Mouse (Mus musculus): ENCODE measurements around the gene Prox2. TPM values are rescaled to one million over a fixed set of nuclear protein-coding genes. Genes with fewer than 3 reads are reported as not detected.

Gene Prox2
- polyA plus RNA-seq, 1 experiment from 2014 or later: 1.8 TPM

DNA sequence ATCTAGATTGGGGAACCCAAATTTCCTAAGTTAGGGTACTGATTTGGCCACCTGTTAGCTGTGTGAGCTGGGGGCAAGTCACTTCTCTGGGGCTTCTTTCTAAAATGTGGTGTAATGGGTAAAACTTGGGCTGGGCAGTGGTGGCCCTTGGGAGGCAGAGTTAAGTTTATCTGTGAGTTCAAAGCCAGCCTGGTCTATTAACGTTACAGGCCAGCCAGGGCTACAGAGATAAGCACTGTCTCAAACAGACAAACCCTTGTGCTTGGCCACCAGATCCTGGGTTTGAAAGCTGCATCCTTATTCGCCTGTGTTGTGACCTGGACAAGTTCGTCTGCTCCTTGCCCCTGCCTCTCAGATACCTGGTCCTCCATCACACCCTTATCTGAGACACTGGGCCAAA lies 19.4 kb downstream of the Prox2 start:
- no peak for ATAC-seq (replicated peaks; ENCODE audit: extremely low read depth, insufficient read depth, low FRiP score)
- 64% methylated on average over 3 of the region's 3 CpGs for WGBS
- no peaks in the 10 kb centered on the region for H3K9me3 ChIP-seq (replicated peaks; ENCODE audit: control insufficient read depth, low read length)
- no peak overlapping the region for H3K9ac ChIP-seq (ENCODE audit: low read length)
- H3K27me3 ChIP-seq (ENCODE audit: control insufficient read depth, insufficient read depth, low read length): no peaks in the 10 kb centered on the region
- no peak overlapping the region for H3K4me2 ChIP-seq (ENCODE audit: low read depth, low read length)
- no peak overlapping the region for H3K27ac ChIP-seq (ENCODE audit: low read length)
- H3K4me3 ChIP-seq (ENCODE audit: low read length): no peak overlapping the region
- peaks cover 3% of the 10 kb centered on the region; the same call in 1 of the 2 replicates for H3K4me1 ChIP-seq (ENCODE audit: control insufficient read depth, insufficient read depth, low read length)
- H3K36me3 ChIP-seq (ENCODE audit: control insufficient read depth, insufficient read depth): peaks cover 17% of the 10 kb centered on the region

DNA sequence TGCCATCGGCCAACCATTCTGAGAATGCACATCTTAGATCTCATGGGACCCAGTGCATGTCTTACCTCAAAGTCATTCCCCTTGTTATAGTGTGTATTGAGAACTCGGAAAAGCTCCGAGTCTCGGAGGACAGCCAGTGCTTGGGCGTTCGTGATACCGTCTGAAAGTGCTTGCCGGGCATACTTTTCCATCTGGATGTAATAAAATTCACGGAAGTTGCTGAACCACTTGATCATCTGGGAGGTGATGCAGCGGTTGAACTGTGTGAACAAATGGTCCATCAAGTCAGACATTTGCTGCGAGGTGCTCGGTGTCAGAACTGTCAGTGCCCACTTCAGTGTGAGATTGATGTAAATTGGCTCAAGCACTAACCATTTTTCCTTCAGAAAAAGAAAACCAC lies 22.7 kb downstream of the Prox2 start:
- H3K27ac ChIP-seq (ENCODE audit: low read length): no peak overlapping the region
- 90% methylated on average over 12 of the region's 12 CpGs for WGBS
- no peak for ATAC-seq (replicated peaks; ENCODE audit: extremely low read depth, insufficient read depth, low FRiP score)

DNA sequence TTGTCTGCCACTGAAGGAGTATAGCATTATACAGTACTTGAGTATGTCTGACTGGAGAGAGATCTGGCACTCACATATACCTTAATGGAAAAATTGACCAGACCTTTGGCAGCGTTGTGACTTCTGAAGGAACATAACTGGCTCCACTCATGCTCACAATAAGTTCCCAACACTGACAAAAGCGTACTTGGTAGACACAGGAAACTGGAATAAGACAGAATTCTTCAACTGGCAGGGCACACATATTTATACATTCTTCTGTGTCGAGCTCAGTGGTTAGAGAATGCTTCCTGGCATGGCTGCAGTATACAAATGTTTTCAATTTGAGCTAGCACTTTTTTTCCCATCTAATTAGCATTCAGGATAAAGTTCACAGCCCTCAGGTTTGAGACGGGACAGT lies 25.6 kb downstream of the Prox2 start:
- Histone ChIP-seq H3K4me1 (ENCODE audit: control insufficient read depth, insufficient read depth, low read length) (no peaks in the 10 kb centered on the region), H3K27me3 (ENCODE audit: control insufficient read depth, insufficient read depth, low read length) (no peaks in the 10 kb centered on the region), H3K36me3 (ENCODE audit: control insufficient read depth, insufficient read depth) (peaks cover 17% of the 10 kb centered on the region), H3K27ac (ENCODE audit: low read length) (no peak overlapping the region), H3K9me3 (replicated peaks; ENCODE audit: control insufficient read depth, low read length) (no peaks in the 10 kb centered on the region), H3K4me3 (ENCODE audit: low read length) (no peak overlapping the region), H3K9ac (ENCODE audit: low read length) (no peak overlapping the region), H3K4me2 (ENCODE audit: low read depth, low read length) (no peak overlapping the region)
- ATAC-seq (replicated peaks; ENCODE audit: extremely low read depth, insufficient read depth, low FRiP score): no peak
- WGBS: 78% methylated on average over 4 of the region's 4 CpGs

More for the DNA sequence above, 22.7 kb downstream of the Prox2 start:
- no peak overlapping the region for H3K4me3 ChIP-seq (ENCODE audit: low read length)
- no peaks in the 10 kb centered on the region for H3K9me3 ChIP-seq (replicated peaks; ENCODE audit: control insufficient read depth, low read length)
- no peak overlapping the region for H3K4me2 ChIP-seq (ENCODE audit: low read depth, low read length)
- H3K27me3 ChIP-seq (ENCODE audit: control insufficient read depth, insufficient read depth, low read length): no peaks in the 10 kb centered on the region
- peaks cover 17% of the 10 kb centered on the region for H3K36me3 ChIP-seq (ENCODE audit: control insufficient read depth, insufficient read depth)
- H3K4me1 ChIP-seq (ENCODE audit: control insufficient read depth, insufficient read depth, low read length): no peaks in the 10 kb centered on the region
- no peak overlapping the region for H3K9ac ChIP-seq (ENCODE audit: low read length)

DNA sequence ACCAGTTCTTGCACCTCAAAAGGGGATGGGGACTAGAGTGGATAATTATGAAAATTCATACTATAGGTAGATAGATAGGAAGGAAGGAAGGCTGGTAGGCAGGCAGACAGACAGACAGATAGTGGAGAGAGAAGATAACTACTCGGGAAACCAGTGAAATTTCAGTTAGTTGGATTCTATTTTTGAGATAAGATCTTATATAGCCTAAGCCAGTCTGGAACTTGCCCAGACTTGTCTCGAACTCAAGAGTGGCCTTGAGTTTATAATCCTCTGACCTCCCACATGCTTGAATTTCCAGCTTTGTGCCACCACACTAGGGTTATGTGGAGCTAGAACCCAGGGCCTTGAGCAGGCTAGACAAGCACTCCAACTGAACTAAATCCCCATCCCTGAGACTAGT lies 26.3 kb downstream of the Prox2 start:
- Histone ChIP-seq H3K36me3 (ENCODE audit: control insufficient read depth, insufficient read depth) (peaks cover 17% of the 10 kb centered on the region), H3K4me1 (ENCODE audit: control insufficient read depth, insufficient read depth, low read length) (no peaks in the 10 kb centered on the region), H3K27me3 (ENCODE audit: control insufficient read depth, insufficient read depth, low read length) (no peaks in the 10 kb centered on the region), H3K9ac (ENCODE audit: low read length) (no peak overlapping the region), H3K27ac (ENCODE audit: low read length) (no peak overlapping the region), H3K4me3 (ENCODE audit: low read length) (no peak overlapping the region), H3K4me2 (ENCODE audit: low read depth, low read length) (no peak overlapping the region), H3K9me3 (replicated peaks; ENCODE audit: control insufficient read depth, low read length) (no peaks in the 10 kb centered on the region)
- WGBS: 57% methylated on average over 2 of the region's 2 CpGs
- ATAC-seq (replicated peaks; ENCODE audit: extremely low read depth, insufficient read depth, low FRiP score): no peak

DNA sequence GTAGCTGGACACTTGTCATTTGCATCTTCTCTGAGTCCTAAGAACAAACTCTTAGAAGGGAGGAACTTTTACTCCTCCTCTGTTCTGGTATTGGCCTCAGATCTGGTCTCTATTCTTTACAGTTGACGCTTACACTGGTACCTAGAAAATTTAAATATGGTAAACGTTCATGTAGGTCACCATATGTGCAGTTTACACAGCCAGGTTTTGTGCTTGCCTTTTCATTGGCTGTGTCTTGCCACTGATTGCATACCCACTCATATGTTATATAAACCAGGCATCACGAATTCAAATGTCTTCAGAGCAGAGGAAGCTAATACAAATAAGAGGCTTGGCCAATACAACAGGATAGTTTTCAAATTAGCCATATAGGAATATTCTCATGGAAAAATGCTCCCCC lies 33.5 kb downstream of the Prox2 start:
- Histone ChIP-seq H3K9ac (ENCODE audit: low read length) (no peak overlapping the region), H3K4me2 (ENCODE audit: low read depth, low read length) (no peak overlapping the region), H3K36me3 (ENCODE audit: control insufficient read depth, insufficient read depth) (no peaks in the 10 kb centered on the region; the same call in 1 of the 2 replicates), H3K4me1 (ENCODE audit: control insufficient read depth, insufficient read depth, low read length) (no peaks in the 10 kb centered on the region), H3K27me3 (ENCODE audit: control insufficient read depth, insufficient read depth, low read length) (no peaks in the 10 kb centered on the region), H3K27ac (ENCODE audit: low read length) (no peak overlapping the region), H3K9me3 (replicated peaks; ENCODE audit: control insufficient read depth, low read length) (no peaks in the 10 kb centered on the region), H3K4me3 (ENCODE audit: low read length) (no peak overlapping the region)
- no peak for ATAC-seq (replicated peaks; ENCODE audit: extremely low read depth, insufficient read depth, low FRiP score)
- WGBS: 88% methylated on average over 3 of the region's 3 CpGs

DNA sequence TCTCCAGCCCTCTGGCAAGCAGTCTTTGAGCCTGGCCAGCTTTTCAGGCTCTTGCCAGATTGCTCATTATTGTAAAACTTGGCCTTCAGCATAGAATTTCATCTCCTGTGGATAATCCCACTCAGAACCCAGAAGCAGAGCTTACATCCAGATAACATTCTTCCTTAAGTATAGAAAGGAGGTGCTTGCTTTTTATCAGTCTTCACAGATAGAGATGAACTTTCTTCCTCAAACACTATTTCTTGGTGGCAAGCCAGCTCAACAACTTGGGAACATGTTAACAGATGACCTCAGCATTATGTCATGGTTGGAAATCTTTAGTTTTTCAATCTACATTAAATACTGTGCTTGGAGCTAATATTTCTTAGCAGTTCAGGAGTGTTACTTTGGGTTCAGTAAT lies 39.5 kb downstream of the Prox2 start:
- Histone ChIP-seq H3K27ac (ENCODE audit: low read length) (no peak overlapping the region), H3K9me3 (replicated peaks; ENCODE audit: control insufficient read depth, low read length) (no peaks in the 10 kb centered on the region), H3K27me3 (ENCODE audit: control insufficient read depth, insufficient read depth, low read length) (no peaks in the 10 kb centered on the region), H3K4me2 (ENCODE audit: low read depth, low read length) (no peak overlapping the region), H3K9ac (ENCODE audit: low read length) (no peak overlapping the region), H3K36me3 (ENCODE audit: control insufficient read depth, insufficient read depth) (peaks cover 6% of the 10 kb centered on the region), H3K4me3 (ENCODE audit: low read length) (no peak overlapping the region), H3K4me1 (ENCODE audit: control insufficient read depth, insufficient read depth, low read length) (no peaks in the 10 kb centered on the region)
- ATAC-seq (replicated peaks; ENCODE audit: extremely low read depth, insufficient read depth, low FRiP score): no peak

DNA sequence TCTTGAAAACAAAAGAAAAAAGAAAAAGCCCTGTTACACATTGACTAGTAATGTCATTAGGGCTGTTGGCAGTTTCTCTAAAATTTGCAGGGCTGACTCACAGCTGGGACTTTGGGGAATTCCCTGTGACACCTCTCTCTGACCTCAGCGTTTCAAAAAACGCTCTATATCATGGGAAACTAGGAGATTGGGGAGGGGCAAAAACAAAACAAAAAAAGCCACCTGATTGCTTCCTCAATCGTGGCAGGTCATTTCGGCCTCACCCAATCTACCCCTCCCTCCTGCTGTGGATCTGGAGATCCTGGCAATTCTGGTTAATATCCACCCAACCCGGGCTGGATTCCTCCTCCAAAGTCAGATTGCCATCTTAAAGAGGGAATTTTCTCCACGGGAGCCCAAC lies 59.3 kb downstream of the Prox2 start:
- no peak for ATAC-seq (replicated peaks; ENCODE audit: extremely low read depth, insufficient read depth, low FRiP score)
- Histone ChIP-seq H3K4me2 (ENCODE audit: low read depth, low read length) (no peak overlapping the region), H3K4me3 (ENCODE audit: low read length) (no peak overlapping the region), H3K9ac (ENCODE audit: low read length) (no peak overlapping the region), H3K27ac (ENCODE audit: low read length) (no peak overlapping the region), H3K27me3 (ENCODE audit: control insufficient read depth, insufficient read depth, low read length) (no peaks in the 10 kb centered on the region), H3K9me3 (replicated peaks; ENCODE audit: control insufficient read depth, low read length) (no peaks in the 10 kb centered on the region), H3K4me1 (ENCODE audit: control insufficient read depth, insufficient read depth, low read length) (no peaks in the 10 kb centered on the region), H3K36me3 (ENCODE audit: control insufficient read depth, insufficient read depth) (peaks cover 29% of the 10 kb centered on the region)
- WGBS: 69% methylated on average over 6 of the region's 6 CpGs

Other genes starting within 250 kb of the Prox2 start
- gene Ltbp2, start 234.2 kb downstream of the Prox2 start, polyA plus RNA-seq (2015; fragmentation: Nextera tagmentation; extraction: Ambion mirVana): 5.9 and 7.8 TPM in 2 replicates
- gene Fcf1, start 139.9 kb downstream of the Prox2 start, polyA plus RNA-seq (2015; fragmentation: Nextera tagmentation; extraction: Ambion mirVana): 86.0 and 98.0 TPM in 2 replicates
- gene Arel1, start 139.9 kb downstream of the Prox2 start, polyA plus RNA-seq (2015; fragmentation: Nextera tagmentation; extraction: Ambion mirVana): 13.1 and 13.3 TPM in 2 replicates
- 16.3 and 17.7 TPM in 2 replicates for gene Ylpm1, start 114.4 kb downstream of the Prox2 start, polyA plus RNA-seq (2015; fragmentation: Nextera tagmentation; extraction: Ambion mirVana)
- gene Dlst, start 74 bp upstream of the Prox2 start, polyA plus RNA-seq (2015; fragmentation: Nextera tagmentation; extraction: Ambion mirVana): 254 and 264 TPM in 2 replicates
- gene Rps6kl1, start 40.5 kb upstream of the Prox2 start, polyA plus RNA-seq (2015; fragmentation: Nextera tagmentation; extraction: Ambion mirVana): 1.6 and 2.5 TPM in 2 replicates
- 8.2 and 9.2 TPM in 2 replicates for gene Pgf, start 67.0 kb upstream of the Prox2 start, polyA plus RNA-seq (2015; fragmentation: Nextera tagmentation; extraction: Ambion mirVana)
- gene Eif2b2, start 108.7 kb upstream of the Prox2 start, polyA plus RNA-seq (2015; fragmentation: Nextera tagmentation; extraction: Ambion mirVana): 57.6 and 68.6 TPM in 2 replicates
- gene Mlh3, start 159.8 kb upstream of the Prox2 start, polyA plus RNA-seq (2015; fragmentation: Nextera tagmentation; extraction: Ambion mirVana): 6.4 and 7.4 TPM in 2 replicates
- 63.2 and 71.1 TPM in 2 replicates for gene Acyp1, start 177.7 kb upstream of the Prox2 start, polyA plus RNA-seq (2015; fragmentation: Nextera tagmentation; extraction: Ambion mirVana)
- gene Zc2hc1c, start 177.8 kb upstream of the Prox2 start, polyA plus RNA-seq (2015; fragmentation: Nextera tagmentation; extraction: Ambion mirVana): 2.1 and 2.2 TPM in 2 replicates
- gene Nek9, start 228.6 kb upstream of the Prox2 start, polyA plus RNA-seq (2015; fragmentation: Nextera tagmentation; extraction: Ambion mirVana): 19.0 and 20.6 TPM in 2 replicates

All from heart, embryonic 16.5 days (tissue).